In the genomic region with DNA sequence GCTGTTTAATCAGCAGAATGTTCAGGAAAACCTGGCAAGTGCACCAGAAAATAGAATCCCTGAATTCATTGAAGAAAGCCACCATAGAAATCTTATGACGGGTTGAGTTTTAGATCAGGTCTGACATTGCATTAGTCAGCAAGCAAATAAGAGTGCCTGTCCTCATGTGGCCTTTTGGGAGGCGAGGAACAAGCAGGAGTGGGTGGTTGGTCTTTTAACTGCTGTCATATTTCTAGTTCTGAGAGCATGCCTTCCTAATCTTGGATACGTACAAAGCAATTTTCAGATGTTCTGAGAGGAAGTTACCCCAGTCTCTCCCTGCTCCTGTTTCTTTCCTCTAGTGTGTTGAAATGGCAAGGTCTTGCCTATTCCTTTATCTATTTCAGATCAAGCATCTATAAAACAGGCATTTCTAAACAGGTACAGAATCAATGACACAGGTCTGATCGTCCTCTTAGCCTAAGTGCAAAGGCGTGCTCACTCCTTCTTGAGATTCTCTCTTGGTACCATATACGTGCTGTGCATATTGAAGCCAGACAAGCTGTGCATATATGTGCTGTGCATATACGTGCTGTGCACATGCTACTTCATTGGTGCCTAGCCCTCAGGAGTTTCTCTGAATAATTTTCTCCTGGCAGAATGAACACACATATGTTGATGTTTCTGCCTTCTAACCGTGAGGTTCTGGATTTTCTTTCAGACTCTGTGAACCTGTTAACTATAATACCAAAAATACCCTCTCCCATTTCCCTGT, we compare ENCODE assay signal across 17 mouse cellular contexts.
DNase-seq lines count a peak whose midpoint lies in the region; ATAC-seq and TF ChIP-seq lines count a peak whose summit lies in the region.
"Had no signal": no experiment of that assay in that cellular context is flagged by ENCODE, and none has a peak within 500 bp of the region (broad histone marks: within the 10 kb centered on the region; RNA-seq: fewer than 3 reads in every experiment).

No protein-coding gene starts in this region.

- ATAC-seq in frontal cortex, adult (ENCODE audit: low TSS enrichment): peak; percentile 84
- ATAC-seq in megakaryocyte-erythroid progenitor cell, adult 5-6 weeks (replicated peaks; ENCODE audit: low FRiP score, low TSS enrichment, poor library complexity, severe bottlenecking): no peak

- H3K4me1 ChIP-seq in cortical plate, adult 2 months (ENCODE audit: control insufficient read depth, insufficient read depth, low read length): peaks cover 4% of the 10 kb centered on the region
- H3K4me1 ChIP-seq: heart, embryonic 13.5 days; neural tube, embryonic 15.5 days had no signal

- H3K27ac ChIP-seq in cortical plate, adult 2 months (ENCODE audit: insufficient read depth, low read length): peak overlapping the region; percentile 79
- H3K27ac ChIP-seq: gastrocnemius, adult 2 months; heart, embryonic 13.5 days; neural tube, embryonic 15.5 days had no signal

- DNase-seq in frontal cortex, postnatal 25 days (ENCODE audit: low spot score in 2 of 2): no peak
- DNase-seq in NIH3T3 (ENCODE audit: low read depth): peak; percentile 39
- peak; percentile 22 to 45 for DNase-seq in layer of hippocampus, postnatal 14 days (ENCODE audit: low spot score in 2 of 2)
- DNase-seq in adrenal gland, postnatal 14 days: no peak
- DNase-seq: adrenal gland, postnatal 36 days; cerebellum, adult 9-11 months; gastrocnemius, adult 2 months; heart, postnatal 4 days; kidney, adult 2 months; kidney, postnatal 14 days; lung, embryonic 14.5 days; lung, postnatal 4 days had no signal

- TF ChIP-seq CTCF in cortical plate, adult 2 months (IDR thresholded peaks at IDR 0.05; ENCODE audit: extremely low read depth, insufficient read depth, low read length): no peak

- TF ChIP-seq POLR2A in cortical plate, adult 2 months (IDR thresholded peaks at IDR 0.05; ENCODE audit: extremely low read depth, insufficient read depth, low read length): no peak

- no peak overlapping the region for H3K4me3 ChIP-seq in cortical plate, adult 2 months (ENCODE audit: insufficient read depth, low read length)
- H3K4me3 ChIP-seq: gastrocnemius, adult 2 months; heart, embryonic 13.5 days; neural tube, embryonic 15.5 days had no signal

Comparison
In these comparisons a context has a peak if more than half of its experiments do, and no peak if none do; other contexts are left out.
1. DNase-seq: peak in NIH3T3 (single experiment) and layer of hippocampus, postnatal 14 days (2 of 2); none in frontal cortex, postnatal 25 days (0 of 2) and adrenal gland, postnatal 14 days (single experiment).